Mouse (Mus musculus): Measurements from ENCODE around the gene Bid.

Gene Bid

DNA sequence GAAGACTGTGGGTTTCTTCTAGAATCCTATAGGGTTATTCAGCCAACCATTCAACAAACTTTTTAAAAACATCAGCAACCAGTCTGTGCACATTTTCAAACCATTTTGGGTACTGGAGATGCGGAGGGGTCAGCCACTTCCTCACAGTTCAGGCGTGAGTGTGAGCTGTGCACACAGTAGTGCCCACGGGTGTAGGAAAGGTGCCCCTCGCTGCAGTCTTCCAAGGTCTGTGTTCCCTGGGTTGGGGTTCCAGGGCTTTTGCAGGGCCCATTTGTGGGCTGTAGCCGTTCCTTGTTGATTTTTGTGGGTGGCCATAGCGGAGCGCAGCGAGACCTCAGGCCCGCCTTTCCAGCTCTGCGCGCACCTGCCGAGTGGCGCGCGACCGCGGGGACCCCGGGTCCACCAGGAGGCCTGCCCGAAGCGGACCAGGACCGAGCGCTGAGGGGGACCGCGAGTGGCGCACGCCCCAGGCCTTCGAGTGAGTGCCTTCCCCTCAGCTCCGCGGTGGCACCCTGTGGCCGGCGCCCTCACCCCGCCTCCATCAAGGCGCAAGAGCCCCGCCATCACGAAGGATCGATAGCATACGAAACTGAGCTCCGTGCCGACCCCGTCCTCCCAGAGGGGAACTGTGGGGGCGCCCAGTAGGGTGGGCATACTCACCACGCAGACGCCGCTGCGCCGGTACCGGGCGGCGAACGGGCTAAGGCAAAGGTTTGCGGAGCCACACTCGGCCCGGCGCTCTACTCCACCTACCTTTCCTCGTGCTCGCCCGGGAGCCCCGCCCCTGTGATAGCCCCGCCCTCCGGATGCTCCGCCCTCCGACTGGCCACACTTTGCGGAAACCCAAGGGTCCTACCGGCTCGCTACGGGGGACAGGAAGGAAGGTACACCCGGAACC, at the start of gene Bid:
Bid (minus strand) TSS at position 780 of the 898 bp plus-strand sequence.
- peak; percentile 93 to 96 for DNase-seq

- no peak for DNase-seq
Observed at GRCm38 (mm10) chr6:120965814-120966213, 49.2 kb upstream of the Bid start.

DNA sequence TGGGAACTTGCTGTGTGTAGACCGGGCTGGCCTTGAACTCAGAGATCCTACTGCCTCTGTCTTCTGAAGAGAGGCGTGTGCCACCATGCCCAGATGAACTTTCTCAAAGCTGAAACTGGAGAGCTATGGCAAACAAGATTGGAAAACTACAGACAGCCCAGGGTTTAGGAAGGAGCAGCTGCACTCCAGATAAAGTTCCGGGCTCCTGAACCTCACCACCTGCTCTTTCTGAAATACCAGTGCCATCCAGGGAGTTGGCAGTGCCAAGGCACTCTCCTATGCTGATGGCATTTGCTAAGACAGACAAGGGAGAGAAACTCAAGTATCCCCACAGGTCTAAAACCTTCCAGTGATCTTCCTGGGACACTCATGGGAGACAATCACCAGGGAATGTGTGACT, 47.5 kb upstream of the Bid start:
- no peak for DNase-seq

DNA sequence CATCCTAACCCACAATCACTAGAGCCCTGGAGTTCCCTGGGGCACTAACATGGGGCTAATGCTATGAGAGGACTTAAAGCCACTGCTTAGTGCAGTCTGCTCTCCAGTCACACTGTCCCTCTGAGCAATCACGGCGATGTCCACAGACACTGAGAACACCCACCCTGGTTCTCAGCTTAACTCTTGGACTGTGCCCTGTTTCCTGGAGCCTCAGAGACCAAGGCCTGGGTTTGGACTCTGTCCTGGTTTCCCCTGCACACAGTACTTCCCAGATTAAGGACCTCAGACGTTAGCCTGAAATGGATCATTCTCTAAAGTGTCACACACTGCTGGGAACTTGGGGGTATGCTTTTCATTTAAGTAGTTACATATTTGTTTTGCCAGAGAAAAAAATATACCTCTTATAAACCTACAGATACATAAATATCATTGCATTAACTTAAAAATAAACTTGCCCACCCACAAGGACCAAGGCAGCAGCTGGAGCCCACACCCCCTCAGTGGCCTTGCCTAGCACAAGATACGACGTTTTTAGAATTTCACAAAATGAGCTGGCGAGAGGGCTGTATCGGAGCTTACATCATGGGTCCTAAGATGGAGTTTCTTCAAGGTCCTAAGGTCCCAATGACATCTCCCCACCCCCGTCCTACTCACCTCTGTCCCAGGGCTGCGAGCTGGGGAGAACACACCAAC, 43.8 kb upstream of the Bid start:
- no peak for DNase-seq

GRCm38 (mm10) chr6:120957331-120957730, 40.7 kb upstream of the Bid start:
- DNase-seq: peak; percentile 65 to 80

GRCm38 (mm10) chr6:120956259-120957161, 39.9 kb upstream of the Bid start:
- DNase-seq: peak in 1 of 2 experiments; percentile 37

GRCm38 (mm10) chr6:120955215-120955614, 38.6 kb upstream of the Bid start:
- DNase-seq: peak in 1 of 2 experiments; percentile 49

DNA sequence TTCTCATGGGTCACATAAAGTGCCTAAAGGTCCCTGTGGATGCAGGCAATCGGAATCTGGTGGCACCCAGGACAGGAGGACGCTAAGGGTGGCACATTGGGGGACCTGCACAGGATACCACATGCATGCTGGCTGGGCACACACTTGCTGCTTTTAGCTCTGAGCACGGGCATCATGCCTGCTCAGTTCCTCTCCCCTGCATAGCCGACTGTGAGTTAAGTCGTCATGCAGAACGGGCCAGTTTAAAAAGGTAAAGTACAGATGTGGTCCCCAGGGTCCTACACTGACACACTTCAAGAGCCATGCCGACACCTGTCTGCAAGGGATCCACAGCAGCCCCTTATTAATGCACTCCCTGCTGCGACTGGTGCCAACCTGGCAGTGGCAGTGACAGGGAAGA, 37.6 kb upstream of the Bid start:
- no peak for DNase-seq

DNA sequence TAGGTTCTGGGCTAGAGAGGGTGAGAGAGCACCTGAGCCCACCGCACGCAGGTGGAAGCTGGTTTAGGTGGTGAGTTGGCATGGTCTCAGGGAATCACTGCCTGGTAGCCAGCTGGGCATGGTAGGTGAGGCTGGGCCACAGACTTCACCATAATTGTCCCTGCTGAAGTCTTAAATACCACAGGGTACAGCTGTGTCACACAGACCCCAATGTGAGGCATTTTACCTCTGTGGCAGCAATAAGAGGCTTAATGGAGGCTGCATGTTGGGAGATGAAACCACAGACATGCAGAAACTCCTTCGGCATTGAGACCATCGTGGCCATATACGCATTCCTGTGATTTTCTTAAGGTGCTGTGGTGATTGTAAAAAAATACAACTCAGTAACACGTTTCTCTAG, 35.8 kb upstream of the Bid start:
- DNase-seq: no peak

- DNase-seq: no peak
Observed at GRCm38 (mm10) chr6:120951311-120951710, 34.7 kb upstream of the Bid start.

DNA sequence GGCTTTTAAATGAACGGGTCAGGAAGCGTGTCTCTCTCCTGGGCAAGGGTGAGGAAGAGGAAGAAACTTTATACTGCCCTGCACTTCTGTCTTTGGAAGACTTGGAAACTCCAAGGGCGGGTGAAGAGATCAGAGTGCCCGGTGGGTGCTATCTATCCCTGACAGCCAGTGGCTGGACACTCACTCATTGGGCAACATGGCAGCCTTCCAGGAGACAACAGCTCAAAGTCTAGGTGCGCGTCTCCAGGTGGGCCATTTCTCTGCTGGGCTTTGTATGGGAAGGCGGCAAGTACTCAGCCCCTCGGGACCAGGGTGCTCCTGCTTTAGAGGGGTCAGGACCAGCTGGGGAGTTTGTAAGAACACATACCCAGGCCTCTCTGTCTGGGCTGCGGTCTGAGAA, 28.9 kb upstream of the Bid start:
- DNase-seq: no peak

GRCm38 (mm10) chr6:120943964-120944363, 27.3 kb upstream of the Bid start:
- DNase-seq: no peak

DNA sequence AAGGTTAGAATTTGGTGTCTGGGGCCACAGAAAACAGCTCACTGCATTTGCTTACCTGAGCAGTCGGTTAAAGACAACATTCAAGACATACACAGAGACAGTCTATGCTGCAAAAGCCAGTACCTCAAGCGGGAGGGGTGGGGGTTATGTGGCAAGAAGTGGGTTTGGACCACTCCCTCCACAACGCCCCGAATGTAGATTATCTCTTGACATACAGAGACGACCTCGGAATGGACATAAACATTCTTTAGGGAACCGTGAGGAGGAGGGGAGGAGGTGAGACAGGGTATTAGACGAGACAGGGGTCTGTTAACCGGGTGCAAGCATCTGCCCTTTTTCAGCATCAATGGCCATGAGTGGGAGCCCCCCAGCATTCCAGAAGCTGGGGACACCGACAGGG, 26.9 kb upstream of the Bid start:
- DNase-seq: no peak

DNA sequence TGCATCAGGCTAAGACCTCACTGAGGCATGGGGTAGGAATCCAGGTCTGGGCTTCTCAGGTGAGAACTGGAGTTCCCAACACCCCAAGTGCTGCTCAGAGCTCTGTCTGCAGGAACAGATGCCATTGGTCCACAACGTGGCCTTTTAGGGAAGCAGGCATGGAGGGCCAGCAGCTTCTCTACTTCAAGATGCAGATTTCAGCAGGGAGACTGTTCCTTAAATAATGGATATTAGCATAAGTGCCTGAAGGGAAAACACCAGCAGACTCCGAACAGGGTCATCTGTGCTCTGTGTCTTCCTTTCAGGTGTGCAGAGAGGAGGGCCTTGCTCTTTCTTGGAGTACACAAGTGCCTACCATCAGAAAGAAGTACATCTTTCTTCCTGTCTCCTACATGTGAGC, 26.4 kb upstream of the Bid start:
- no peak for DNase-seq

DNA sequence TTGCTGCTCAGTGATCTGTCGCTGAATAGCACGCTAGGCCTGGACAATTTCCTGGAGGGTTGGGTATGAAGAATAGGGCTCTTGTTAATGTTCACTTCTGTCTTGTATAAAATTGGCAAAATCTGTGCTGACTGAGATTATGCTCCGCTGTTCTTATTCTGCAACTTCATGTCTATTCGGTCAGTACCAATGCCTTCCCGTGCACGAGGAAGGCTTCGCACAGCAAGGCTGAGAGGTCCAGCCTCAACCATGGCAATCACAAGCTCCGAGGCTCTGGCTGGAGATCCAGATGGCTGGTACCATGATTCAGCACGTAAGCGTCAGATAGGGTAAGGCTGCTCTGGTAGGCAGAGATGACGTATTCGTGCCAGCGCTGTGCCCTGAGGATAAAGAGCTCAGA, 24.9 kb upstream of the Bid start:
- no peak for DNase-seq

DNA sequence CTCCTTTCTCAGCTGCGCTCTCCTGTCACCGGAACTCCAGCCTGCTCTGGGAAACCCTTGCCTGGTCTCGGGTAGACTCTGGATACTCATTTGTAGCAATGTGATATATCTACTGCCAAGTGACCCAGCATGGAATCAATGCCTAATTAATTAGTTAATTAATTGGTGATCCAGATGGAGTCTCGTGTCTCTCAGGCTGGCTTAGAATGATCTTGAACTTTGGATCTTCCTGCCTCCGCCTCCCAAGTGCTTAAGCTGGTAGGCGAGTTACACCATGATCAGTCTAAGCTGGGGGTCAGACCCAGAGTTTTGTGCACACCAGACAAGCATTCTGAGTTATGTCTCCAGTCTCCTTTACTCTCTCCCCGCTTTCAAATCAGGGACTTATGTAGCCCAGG, 24.4 kb upstream of the Bid start:
- no peak for DNase-seq

DNA sequence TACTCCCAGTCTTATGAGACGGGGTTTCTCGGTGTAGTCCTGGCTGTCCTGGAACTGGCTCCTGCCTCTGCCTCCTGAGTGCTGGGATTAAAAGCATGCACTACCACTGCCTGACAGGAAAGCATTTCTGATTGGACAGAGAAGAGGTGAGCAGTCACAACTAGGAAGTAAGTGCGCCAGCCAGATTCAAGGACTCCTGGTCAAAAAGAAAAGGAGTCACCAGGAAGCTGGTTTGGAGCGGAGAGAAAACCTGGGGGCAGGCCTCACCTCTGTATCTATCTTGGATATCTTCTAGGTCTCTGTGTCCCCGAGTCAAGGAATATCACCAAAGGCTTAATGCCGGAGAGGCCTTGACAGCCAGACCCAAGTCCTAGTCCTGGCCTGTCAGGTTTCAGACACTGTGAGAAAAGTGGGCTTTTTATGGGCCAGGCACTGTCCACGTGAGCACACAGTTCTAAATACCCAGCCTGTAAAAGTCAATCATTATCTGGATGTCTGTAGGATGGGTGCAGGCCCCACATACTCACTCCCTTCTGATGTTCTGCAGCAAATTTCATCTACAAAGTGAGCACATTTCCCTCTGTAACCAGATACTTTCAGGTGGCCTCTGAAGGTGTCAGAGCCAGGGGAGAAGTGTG, 23.9 kb upstream of the Bid start:
- no peak for DNase-seq

DNA sequence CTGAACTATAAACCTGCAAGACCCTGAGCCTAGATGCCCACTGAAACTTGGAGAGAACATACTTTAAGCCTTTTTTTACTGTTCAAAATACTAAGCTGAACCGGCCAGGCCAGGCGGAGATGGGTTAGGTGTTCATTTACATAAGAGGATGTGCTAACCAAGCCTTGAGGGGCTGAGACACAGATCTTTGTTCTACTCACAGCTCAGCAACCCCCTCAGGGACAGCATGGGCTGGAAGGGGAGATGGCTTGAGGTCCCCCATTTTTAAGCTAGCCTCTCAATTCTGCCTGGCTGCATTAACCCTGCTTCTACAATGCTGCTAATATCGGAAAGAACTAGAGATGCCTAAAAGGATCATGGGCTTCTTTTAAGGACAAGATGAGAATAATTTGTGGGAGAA, 23.1 kb upstream of the Bid start:
- no peak for DNase-seq

DNA sequence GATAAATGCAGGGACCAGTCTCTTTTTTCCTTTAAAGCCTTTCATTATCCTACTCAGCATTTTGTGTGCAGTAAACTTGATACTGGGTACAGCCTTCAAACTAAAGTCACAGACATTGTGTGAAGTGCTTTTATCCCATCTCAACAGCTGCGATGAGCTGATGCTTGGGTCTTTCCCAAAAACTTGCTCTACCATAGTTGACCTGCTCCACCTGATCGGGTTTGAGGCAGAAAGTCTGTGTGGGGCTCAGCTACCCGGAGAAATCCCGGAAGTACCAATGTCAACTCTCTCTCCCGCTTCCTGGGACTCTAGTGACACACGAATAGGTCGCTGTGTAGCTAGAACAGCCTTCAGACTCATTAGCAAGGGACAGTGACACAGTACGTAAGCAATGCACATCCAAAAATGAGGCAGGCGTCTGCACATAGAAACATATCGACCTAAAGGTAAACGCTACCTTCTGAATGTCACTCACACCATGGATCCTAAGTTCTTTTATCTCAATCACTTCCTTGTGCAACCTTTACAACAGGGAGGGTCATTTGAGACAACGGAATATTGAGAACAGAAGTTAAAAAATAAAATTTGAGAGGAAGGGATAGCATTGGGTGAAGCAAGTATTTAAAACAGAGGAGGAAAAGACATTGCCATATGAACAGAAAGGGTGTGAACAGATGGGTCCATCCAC, 22.3 kb upstream of the Bid start:
- no peak for DNase-seq

- no peak for DNase-seq
Observed at GRCm38 (mm10) chr6:120937999-120938608, 21.5 kb upstream of the Bid start.

DNA sequence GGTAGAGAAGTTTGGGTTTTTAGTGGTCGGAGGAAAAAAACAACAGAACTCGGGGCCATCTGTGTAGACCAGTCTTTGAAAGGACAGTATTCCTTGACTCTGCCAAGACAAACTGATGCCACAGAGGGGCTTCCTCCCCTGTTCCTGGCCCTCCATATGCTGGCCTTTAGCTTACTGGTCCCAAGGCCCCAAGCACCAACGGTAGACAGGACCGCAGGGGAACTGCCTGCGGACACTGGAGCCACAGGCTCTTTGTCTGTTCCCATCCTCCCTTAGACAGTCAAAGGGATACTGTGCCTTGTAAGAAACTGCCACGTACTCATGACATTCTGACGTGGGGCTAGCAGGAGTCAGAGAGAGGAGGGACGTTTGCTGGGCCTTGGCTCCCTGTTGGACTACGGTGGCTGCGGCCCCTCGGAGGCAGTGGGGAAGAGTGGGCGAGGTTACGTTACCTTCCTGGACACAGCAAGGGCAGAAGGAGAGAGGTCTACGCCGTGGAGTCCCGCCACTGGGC, 20.5 kb upstream of the Bid start:
- no peak for DNase-seq

Measured in thymus, adult 18-20 months (tissue).